Mouse (Mus musculus) intestine, embryonic 14.5 days (tissue): ENCODE data around the gene Ube2f. TPM values are rescaled to one million over a fixed set of nuclear protein-coding genes. Genes with fewer than 3 reads are reported as not detected.

Experiments
- ATAC-seq: fragments of 200-750 bp; cut with Nextera tagmentation; replicated peaks from 2 replicates; pipeline ENCODE4 v1.8.0; 2017; ENCODE audit warnings: low read depth, moderate number of reproducible peaks, moderate TSS enrichment, moderate library complexity; ENCODE audit not compliant: low FRiP score, low TSS enrichment
- DNase-seq: peaks from one replicate; pipeline ENCODE4 v3.0.0-alpha.2; 2018; ENCODE audit warnings: low spot score
- H3K27ac ChIP-seq: fragments of 300-500 bp; sonication (generic); 2 replicates; pipeline ENCODE4 v1.5.1; 2014; ENCODE audit warnings: low read depth, mild to moderate bottlenecking, control low read depth
- H3K27me3 ChIP-seq: fragments of 300-500 bp; sonication (generic); replicated peaks from 2 replicates; pipeline ENCODE4 v1.6.1; 2014; ENCODE audit warnings: low read length, control low read depth; ENCODE audit not compliant: control insufficient read depth, insufficient read depth
- H3K36me3 ChIP-seq: fragments of 300-500 bp; sonication (generic); 2 replicates; pipeline ENCODE4 v1.6.1; 2014; ENCODE audit warnings: low read length, control low read depth; ENCODE audit not compliant: control insufficient read depth, insufficient read depth
- H3K4me1 ChIP-seq: fragments of 300-500 bp; sonication (generic); replicated peaks from 2 replicates; pipeline ENCODE4 v1.6.1; 2014; ENCODE audit warnings: low read length, control low read depth, mixed read lengths; ENCODE audit not compliant: control insufficient read depth, insufficient read depth
- H3K4me2 ChIP-seq: fragments of 300-500 bp; sonication (generic); 2 replicates; pipeline ENCODE4 v1.6.1; 2014; ENCODE audit warnings: low read length
- H3K4me3 ChIP-seq: fragments of 300-500 bp; sonication (generic); 2 replicates; pipeline ENCODE4 v1.5.1; 2014; ENCODE audit warnings: low read depth, low read length, control low read depth, mixed read lengths
- H3K9ac ChIP-seq: fragments of 300-500 bp; sonication (generic); 2 replicates; pipeline ENCODE4 v1.6.1; 2014; ENCODE audit warnings: mild to moderate bottlenecking, low read length
- H3K9me3 ChIP-seq: fragments of 300-500 bp; sonication (generic); 2 replicates; pipeline ENCODE4 v1.6.1; 2016; ENCODE audit warnings: low read length, control low read depth; ENCODE audit not compliant: control insufficient read depth
- WGBS: fragments of 180-500 bp; shearing (Covaris S2); extraction: QIAGEN DNeasy Blood & Tissue Kit; methylation state at CpG from one replicate; pipeline ENCODE4 v1.1.7; 2014; 5-methylcytosine and 5-hydroxymethylcytosine counted together
- polyA plus RNA-seq: library from polyadenylated mRNA; unstranded; fragments of >200 nt; fragmentation: Nextera tagmentation; extraction: Ambion mirVana; gene quantifications from 2 replicates; pipeline ENCODE4 v1.2.1, GENCODE M21; 2014

Gene Ube2f
- polyA plus RNA-seq, 1 experiment from 2014 or later = 71.6 TPM

DNA sequence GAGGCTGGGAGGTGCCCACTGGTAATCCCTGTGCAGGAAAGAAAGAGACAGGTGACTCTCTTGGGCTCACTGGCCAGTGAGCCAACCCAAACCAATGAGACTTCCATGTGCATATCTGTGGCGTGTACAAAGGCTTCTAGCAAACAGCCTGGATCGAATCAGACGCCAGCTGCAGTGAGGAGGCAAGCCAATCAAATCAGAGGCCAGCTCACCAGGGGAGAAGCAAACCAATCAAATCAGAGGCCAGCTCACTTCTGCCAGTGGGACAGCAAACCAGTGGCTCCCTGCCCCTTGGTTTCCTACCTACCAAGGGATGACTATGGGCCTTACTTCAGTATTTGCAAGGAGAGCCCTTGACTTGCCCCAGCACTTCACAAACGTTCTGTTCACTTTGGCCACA, 23.5 kb upstream of the Ube2f start:
- no peak overlapping the region for H3K27ac ChIP-seq
- H3K36me3 ChIP-seq = no peaks in the 10 kb centered on the region
- H3K4me1 ChIP-seq = peaks cover 9% of the 10 kb centered on the region; the same call in 1 of the 2 replicates
- no peak overlapping the region for H3K9ac ChIP-seq
- no peaks in the 10 kb centered on the region for H3K9me3 ChIP-seq
- 72% methylated on average over 4 of the region's 4 CpGs for WGBS
- no peaks in the 10 kb centered on the region for H3K27me3 ChIP-seq
- no peak overlapping the region for H3K4me2 ChIP-seq
- ATAC-seq = no peak
- DNase-seq = no peak
- H3K4me3 ChIP-seq = no peak overlapping the region

DNA sequence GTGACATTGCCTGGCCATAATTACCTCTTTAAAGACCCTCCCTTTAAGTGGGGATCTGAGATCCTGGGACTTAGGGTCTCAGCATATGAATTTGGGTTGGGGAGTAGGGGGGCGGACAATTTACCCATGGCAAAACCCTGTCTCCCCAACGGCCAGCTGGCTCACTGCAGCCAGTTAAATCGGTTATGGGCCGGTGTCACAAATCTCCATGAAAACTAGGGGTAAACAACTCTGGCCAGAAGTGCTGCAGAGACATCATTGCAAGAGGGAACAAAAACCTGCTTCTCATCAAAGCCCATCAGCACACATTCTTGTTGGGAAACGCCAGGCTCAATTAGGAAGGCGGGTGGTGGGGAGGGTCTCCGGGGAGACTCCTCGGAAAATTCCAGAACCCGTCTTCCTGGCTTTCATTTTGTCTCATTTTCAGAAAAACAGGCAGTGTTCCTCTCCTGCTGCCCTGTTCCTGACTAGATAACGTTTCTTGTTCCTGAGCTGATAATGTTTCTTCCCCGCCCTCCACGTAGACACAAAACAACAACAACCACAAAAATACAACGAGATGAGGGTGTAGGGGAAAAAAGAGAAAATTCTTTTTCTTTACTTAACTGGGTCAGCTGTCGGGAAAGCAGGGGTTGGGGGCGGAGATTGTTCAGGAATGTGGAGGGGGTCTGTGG, 22.6 kb upstream of the Ube2f start:
- H3K9ac ChIP-seq = no peak overlapping the region
- peak overlapping the region; percentile 52; the same call in 1 of the 2 replicates for H3K27ac ChIP-seq
- DNase-seq = no peak
- H3K27me3 ChIP-seq = no peaks in the 10 kb centered on the region
- H3K4me2 ChIP-seq = no peak overlapping the region
- WGBS = 35% methylated on average over 15 of the region's 15 CpGs
- H3K4me1 ChIP-seq = peaks cover 13% of the 10 kb centered on the region
- no peaks in the 10 kb centered on the region for H3K36me3 ChIP-seq
- ATAC-seq = no peak
- no peaks in the 10 kb centered on the region for H3K9me3 ChIP-seq
- no peak overlapping the region for H3K4me3 ChIP-seq

DNA sequence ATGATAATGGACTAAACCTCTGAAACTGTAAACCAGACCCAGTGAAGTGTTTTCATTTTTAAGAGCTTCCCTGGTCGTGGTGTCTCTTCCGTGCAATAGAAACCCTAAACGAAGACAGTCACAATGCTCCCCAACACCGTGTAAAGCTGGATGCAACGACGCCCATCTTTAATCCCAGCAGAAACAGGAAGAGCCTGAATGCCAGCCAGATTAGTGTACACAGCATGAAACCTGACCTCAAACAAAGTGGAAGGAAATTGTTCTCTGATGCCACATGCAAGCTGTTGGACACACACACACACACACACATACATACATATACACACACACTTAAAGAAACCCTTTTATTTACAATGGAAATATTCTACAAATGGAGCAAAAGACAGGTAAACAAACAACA, 19.0 kb upstream of the Ube2f start:
- Histone ChIP-seq H3K27ac (no peak overlapping the region), H3K9ac (no peak overlapping the region), H3K27me3 (0 out of 2 replicates have a peak, but pooled peaks cover 9% of the 10 kb centered on the region), H3K9me3 (no peaks in the 10 kb centered on the region), H3K36me3 (no peaks in the 10 kb centered on the region), H3K4me1 (peaks cover 13% of the 10 kb centered on the region), H3K4me3 (no peak overlapping the region), H3K4me2 (no peak overlapping the region)
- 59% methylated on average over 6 of the region's 6 CpGs for WGBS
- DNase-seq (no peak), ATAC-seq (no peak)

DNA sequence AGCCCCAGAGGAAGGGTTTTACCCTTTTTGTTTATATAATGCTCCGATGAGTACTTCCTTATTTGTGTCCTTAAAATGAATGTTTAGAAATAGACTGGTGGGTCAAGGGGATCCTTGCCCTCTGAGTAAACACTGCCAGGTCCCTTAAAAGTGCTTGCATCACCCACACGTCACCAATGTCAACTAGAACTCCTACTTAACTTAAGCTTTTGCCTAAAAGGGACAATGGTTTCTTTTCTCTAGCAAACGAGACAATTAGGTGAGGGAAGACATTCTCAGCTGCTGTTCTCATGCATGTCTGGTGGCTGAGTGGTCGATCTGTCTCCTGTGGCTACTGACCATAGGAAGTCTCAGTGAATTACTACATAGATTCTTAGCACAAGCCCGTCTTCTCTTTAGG, 18.2 kb upstream of the Ube2f start:
- H3K4me2 ChIP-seq = no peak overlapping the region
- H3K9me3 ChIP-seq = no peaks in the 10 kb centered on the region
- no peaks in the 10 kb centered on the region for H3K36me3 ChIP-seq
- ATAC-seq = no peak
- WGBS = 25% methylated on average over 5 of the region's 5 CpGs
- H3K9ac ChIP-seq = no peak overlapping the region
- H3K27me3 ChIP-seq = 0 out of 2 replicates have a peak, but pooled peaks cover 11% of the 10 kb centered on the region
- DNase-seq = no peak
- no peak overlapping the region for H3K27ac ChIP-seq
- H3K4me1 ChIP-seq = peaks cover 12% of the 10 kb centered on the region
- H3K4me3 ChIP-seq = no peak overlapping the region

DNA sequence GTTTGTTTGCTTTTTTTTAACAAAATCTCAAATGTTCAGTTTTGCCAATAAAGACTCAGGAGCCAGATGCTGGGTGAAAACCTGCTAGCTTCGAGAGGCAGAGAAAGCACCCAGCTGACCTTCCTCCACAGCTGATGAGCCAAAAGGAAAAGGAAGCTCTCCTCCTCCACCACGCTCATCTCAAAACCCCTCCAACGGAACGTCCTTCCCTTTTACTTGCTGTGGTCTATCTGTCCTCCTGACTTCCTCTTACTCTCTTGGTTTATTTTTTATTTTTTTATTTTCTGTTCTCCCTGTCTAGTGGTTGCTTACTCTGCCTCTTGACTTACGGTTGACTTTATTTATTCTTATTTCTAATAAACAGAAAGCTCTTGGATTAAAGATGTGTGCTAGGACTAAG, 14.7 kb upstream of the Ube2f start:
- Histone ChIP-seq H3K36me3 (no peaks in the 10 kb centered on the region), H3K4me2 (no peak overlapping the region), H3K4me3 (no peak overlapping the region), H3K4me1 (peaks cover 4% of the 10 kb centered on the region), H3K27me3 (0 out of 2 replicates have a peak, but pooled peaks cover 11% of the 10 kb centered on the region), H3K9ac (no peak overlapping the region), H3K27ac (no peak overlapping the region), H3K9me3 (no peaks in the 10 kb centered on the region)
- WGBS = 68% methylated on average over 5 of the region's 5 CpGs
- no peak for DNase-seq
- ATAC-seq = no peak

DNA sequence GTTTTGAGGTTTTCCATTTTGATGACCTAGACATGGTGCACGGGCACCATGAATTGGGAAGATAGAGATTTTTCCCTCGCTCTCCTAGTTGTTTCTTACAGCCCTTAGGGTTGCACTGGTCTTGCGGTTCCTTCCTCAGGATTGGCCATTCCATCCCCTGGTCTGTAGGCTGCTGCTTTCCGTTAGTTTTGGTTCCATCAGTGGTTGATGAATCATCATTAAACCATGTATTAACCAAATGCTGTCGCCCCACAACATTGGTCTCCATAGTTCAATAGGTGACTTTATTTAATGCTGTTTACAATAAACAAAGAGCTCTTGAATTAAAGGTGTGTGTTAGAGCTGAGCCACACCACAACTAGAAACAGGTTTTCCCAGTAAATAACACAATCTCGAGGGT, 12.4 kb upstream of the Ube2f start:
- Histone ChIP-seq H3K4me2 (no peak overlapping the region), H3K4me1 (no peaks in the 10 kb centered on the region; the same call in 1 of the 2 replicates), H3K9ac (no peak overlapping the region), H3K36me3 (no peaks in the 10 kb centered on the region), H3K9me3 (no peaks in the 10 kb centered on the region), H3K27ac (no peak overlapping the region), H3K27me3 (0 out of 2 replicates have a peak, but pooled peaks cover 11% of the 10 kb centered on the region), H3K4me3 (no peak overlapping the region)
- DNase-seq = no peak
- WGBS = 77% methylated on average over 6 of the region's 6 CpGs
- no peak for ATAC-seq

DNA sequence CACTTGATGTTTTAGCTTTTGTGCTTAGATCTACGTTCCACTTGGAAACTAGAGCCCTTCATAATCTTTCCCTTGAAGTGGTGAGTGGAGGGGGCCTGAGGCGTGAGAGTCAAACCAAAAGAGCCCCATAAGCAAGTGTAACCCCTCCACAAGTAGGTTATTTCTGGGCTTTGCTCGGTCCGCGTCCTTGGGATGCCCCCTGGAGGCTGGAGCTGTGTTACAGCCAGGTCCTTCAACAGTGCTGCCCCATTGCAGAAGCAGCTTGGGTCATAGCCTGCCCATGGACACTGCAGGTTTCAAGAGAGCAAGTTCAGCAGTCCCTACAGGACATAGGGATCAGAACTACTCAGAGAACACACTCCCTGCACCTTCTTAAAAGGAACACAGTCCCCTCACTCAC, 11.0 kb upstream of the Ube2f start:
- ATAC-seq = no peak

DNA sequence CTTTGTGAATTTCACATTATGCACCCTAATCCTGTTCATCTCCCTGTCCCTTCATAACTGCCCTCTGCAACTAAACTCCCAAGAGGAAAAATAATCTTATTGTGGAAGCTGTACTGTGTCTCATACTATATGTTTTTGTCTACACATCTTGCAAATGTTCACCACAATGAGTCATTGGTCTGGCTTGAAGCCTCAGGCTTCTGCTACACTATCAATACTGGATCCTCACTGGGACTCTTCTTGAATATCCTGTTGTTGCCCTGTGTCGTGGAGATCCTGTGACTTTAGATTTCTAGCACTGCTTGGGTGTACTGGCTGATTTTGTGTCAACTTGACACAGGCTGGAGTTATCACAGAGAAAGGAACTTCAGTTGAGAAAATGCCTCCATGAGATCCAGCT, 10.3 kb upstream of the Ube2f start:
- ATAC-seq (no peak), DNase-seq (no peak)
- H3K36me3 ChIP-seq = no peaks in the 10 kb centered on the region
- H3K27me3 ChIP-seq = 0 out of 2 replicates have a peak, but pooled peaks cover 8% of the 10 kb centered on the region
- no peak overlapping the region for H3K4me3 ChIP-seq
- H3K4me2 ChIP-seq = no peak overlapping the region
- no peak overlapping the region for H3K27ac ChIP-seq
- no peaks in the 10 kb centered on the region; the same call in 1 of the 2 replicates for H3K4me1 ChIP-seq
- no peaks in the 10 kb centered on the region for H3K9me3 ChIP-seq
- 76% methylated on average over 1 of the region's 1 CpGs for WGBS
- H3K9ac ChIP-seq = no peak overlapping the region

More for the DNA sequence above, 11.0 kb upstream of the Ube2f start:
- DNase-seq = peak; percentile 67
- Histone ChIP-seq H3K27me3 (0 out of 2 replicates have a peak, but pooled peaks cover 11% of the 10 kb centered on the region), H3K27ac (no peak overlapping the region), H3K9ac (no peak overlapping the region), H3K4me2 (no peak overlapping the region), H3K36me3 (no peaks in the 10 kb centered on the region), H3K4me1 (no peaks in the 10 kb centered on the region; the same call in 1 of the 2 replicates), H3K4me3 (no peak overlapping the region), H3K9me3 (no peaks in the 10 kb centered on the region)
- WGBS = 15% methylated on average over 5 of the region's 5 CpGs

DNA sequence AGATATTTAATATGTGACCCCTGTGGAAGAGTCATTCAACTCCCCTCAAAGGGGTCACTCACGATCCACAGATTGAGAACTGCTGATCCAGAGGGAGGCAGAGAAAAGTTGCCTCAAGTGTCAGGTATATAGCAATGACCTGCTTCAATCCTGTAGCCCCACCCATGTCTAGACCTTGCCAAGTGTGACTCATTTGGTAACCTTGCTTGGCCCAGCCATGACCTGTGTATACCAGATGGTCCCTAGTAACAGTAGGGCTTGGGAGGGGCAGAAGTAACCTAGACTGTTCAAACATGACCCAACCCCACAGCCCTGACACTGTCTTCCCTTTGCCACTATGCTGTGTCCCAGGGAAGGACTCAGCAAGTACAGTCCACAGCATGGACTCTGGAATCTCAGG, 9.4 kb upstream of the Ube2f start:
- Histone ChIP-seq H3K4me3 (no peak overlapping the region), H3K4me2 (no peak overlapping the region), H3K9me3 (no peaks in the 10 kb centered on the region), H3K27me3 (0 out of 2 replicates have a peak, but pooled peaks cover 4% of the 10 kb centered on the region), H3K9ac (no peak overlapping the region), H3K27ac (no peak overlapping the region), H3K36me3 (no peaks in the 10 kb centered on the region), H3K4me1 (no peaks in the 10 kb centered on the region; the same call in 1 of the 2 replicates)
- 0 out of 2 replicates have a peak, but pooled peaks have one; percentile 32 for ATAC-seq
- 81% methylated on average over 1 of the region's 1 CpGs for WGBS
- no peak for DNase-seq
